Mouse (Mus musculus): ENCODE results near the gene Rgs3.

The Rgs3 gene

GRCm38 (mm10) chr4:62685268-62685667 lies 125.6 kb downstream of the Rgs3 start:
- DNase-seq (ENCODE audit: extremely low read depth, low read depth): no peak

- no peak for DNase-seq (ENCODE audit: extremely low read depth, low read depth)
Observed at GRCm38 (mm10) chr4:62686769-62687168, 127.1 kb downstream of the Rgs3 start.

- no peak for DNase-seq (ENCODE audit: extremely low read depth, low read depth)
Observed at GRCm38 (mm10) chr4:62688142-62688541, 128.5 kb downstream of the Rgs3 start.

GRCm38 (mm10) chr4:62690997-62691396 lies 131.3 kb downstream of the Rgs3 start:
- no peak for DNase-seq (ENCODE audit: extremely low read depth, low read depth)

GRCm38 (mm10) chr4:62691625-62692024 lies 132.0 kb downstream of the Rgs3 start:
- no peak for DNase-seq (ENCODE audit: extremely low read depth, low read depth)

- DNase-seq (ENCODE audit: extremely low read depth, low read depth): no peak
Observed at GRCm38 (mm10) chr4:62693839-62694238, 134.2 kb downstream of the Rgs3 start.

- DNase-seq (ENCODE audit: extremely low read depth, low read depth): no peak
Observed at GRCm38 (mm10) chr4:62694703-62695439, 135.2 kb downstream of the Rgs3 start.

GRCm38 (mm10) chr4:62695523-62695922 lies 135.9 kb downstream of the Rgs3 start:
- no peak for DNase-seq (ENCODE audit: extremely low read depth, low read depth)

- peak; percentile 1 for DNase-seq (ENCODE audit: extremely low read depth, low read depth)
Observed at GRCm38 (mm10) chr4:62695946-62696345, 136.3 kb downstream of the Rgs3 start.

- no peak for DNase-seq (ENCODE audit: extremely low read depth, low read depth)
Observed at GRCm38 (mm10) chr4:62696699-62697404, 137.2 kb downstream of the Rgs3 start.

GRCm38 (mm10) chr4:62697469-62697868 lies 137.8 kb downstream of the Rgs3 start:
- DNase-seq (ENCODE audit: extremely low read depth, low read depth): no peak

- DNase-seq (ENCODE audit: extremely low read depth, low read depth): no peak
Observed at GRCm38 (mm10) chr4:62698521-62698920, 138.9 kb downstream of the Rgs3 start.

- no peak for DNase-seq (ENCODE audit: extremely low read depth, low read depth)
Observed at GRCm38 (mm10) chr4:62699191-62699812, 139.7 kb downstream of the Rgs3 start.

GRCm38 (mm10) chr4:62700426-62700825 lies 140.8 kb downstream of the Rgs3 start:
- no peak for DNase-seq (ENCODE audit: extremely low read depth, low read depth)

GRCm38 (mm10) chr4:62703151-62703550 lies 143.5 kb downstream of the Rgs3 start:
- DNase-seq (ENCODE audit: extremely low read depth, low read depth): no peak

GRCm38 (mm10) chr4:62704204-62704603 lies 144.6 kb downstream of the Rgs3 start:
- DNase-seq (ENCODE audit: extremely low read depth, low read depth): no peak

- DNase-seq (ENCODE audit: extremely low read depth, low read depth): no peak
Observed at GRCm38 (mm10) chr4:62705013-62705412, 145.4 kb downstream of the Rgs3 start.

GRCm38 (mm10) chr4:62705749-62706148 lies 146.1 kb downstream of the Rgs3 start:
- DNase-seq (ENCODE audit: extremely low read depth, low read depth): no peak

- DNase-seq (ENCODE audit: extremely low read depth, low read depth): no peak
Observed at GRCm38 (mm10) chr4:62708084-62708483, 148.4 kb downstream of the Rgs3 start.

GRCm38 (mm10) chr4:62708994-62709393 lies 149.3 kb downstream of the Rgs3 start:
- no peak for DNase-seq (ENCODE audit: extremely low read depth, low read depth)

GRCm38 (mm10) chr4:62709448-62709847 lies 149.8 kb downstream of the Rgs3 start:
- DNase-seq (ENCODE audit: extremely low read depth, low read depth): no peak

GRCm38 (mm10) chr4:62711159-62711558 lies 151.5 kb downstream of the Rgs3 start:
- DNase-seq (ENCODE audit: extremely low read depth, low read depth): no peak
